Mouse (Mus musculus) hindbrain, embryonic 16.5 days (tissue): ENCODE data around the gene Tcf12. TPM values are rescaled to one million over a fixed set of nuclear protein-coding genes. Genes with fewer than 3 reads are reported as not detected.

Source experiments
- ATAC-seq: fragments of 200-750 bp; cut with Nextera tagmentation; 2 replicates; pipeline ENCODE4 v1.8.0; 2017; ENCODE audit warnings: moderate TSS enrichment, moderate library complexity
- H3K27ac ChIP-seq: fragments of 300-500 bp; sonication (generic); 2 replicates; pipeline ENCODE4 v1.5.1; 2014; ENCODE audit warnings: low read depth, mild to moderate bottlenecking, control low read depth, low read length, moderate library complexity
- H3K27me3 ChIP-seq: fragments of 300-500 bp; sonication (generic); replicated peaks from 2 replicates; pipeline ENCODE4 v1.6.1; 2014; ENCODE audit warnings: low read length; ENCODE audit not compliant: control insufficient read depth, insufficient read depth
- H3K36me3 ChIP-seq: fragments of 300-500 bp; sonication (generic); 2 replicates; pipeline ENCODE4 v1.6.1; 2014; ENCODE audit warnings: mild to moderate bottlenecking, low read length, moderate library complexity, mixed read lengths; ENCODE audit not compliant: control insufficient read depth, insufficient read depth
- H3K4me1 ChIP-seq: fragments of 300-500 bp; sonication (generic); 2 replicates; pipeline ENCODE4 v1.6.1; 2014; ENCODE audit warnings: low read depth, low read length; ENCODE audit not compliant: control insufficient read depth, insufficient read depth
- H3K4me2 ChIP-seq: fragments of 300-500 bp; sonication (generic); 2 replicates; pipeline ENCODE4 v1.6.1; 2014; ENCODE audit warnings: mild to moderate bottlenecking, low read length, control low read depth, moderate library complexity
- H3K4me3 ChIP-seq: fragments of 300-500 bp; sonication (generic); 2 replicates; pipeline ENCODE4 v1.5.1; 2014; ENCODE audit warnings: mild to moderate bottlenecking, low read length, control low read depth, moderate library complexity
- H3K9ac ChIP-seq: fragments of 300-500 bp; sonication (generic); 2 replicates; pipeline ENCODE4 v1.6.1; 2014; ENCODE audit warnings: low read depth, mild to moderate bottlenecking, control low read depth, low read length, moderate library complexity
- H3K9me3 ChIP-seq: fragments of 300-500 bp; sonication (generic); 2 replicates; pipeline ENCODE4 v1.6.1; 2014; ENCODE audit warnings: mild to moderate bottlenecking, low read length, moderate library complexity; ENCODE audit not compliant: control insufficient read depth
- WGBS: fragments of 180-500 bp; shearing (Covaris S2); extraction: QIAGEN DNeasy Blood & Tissue Kit; methylation state at CpG from one replicate; pipeline ENCODE4 v1.1.7; 2014; 5-methylcytosine and 5-hydroxymethylcytosine counted together
- polyA plus RNA-seq: library from polyadenylated mRNA; unstranded; fragments of >200 nt; fragmentation: Nextera tagmentation; extraction: Ambion mirVana; gene quantifications from 2 replicates; pipeline ENCODE4 v1.2.1, GENCODE M21; 2015

Gene Tcf12
- polyA plus RNA-seq, 1 experiment from 2014 or later = 56.8 TPM

DNA sequence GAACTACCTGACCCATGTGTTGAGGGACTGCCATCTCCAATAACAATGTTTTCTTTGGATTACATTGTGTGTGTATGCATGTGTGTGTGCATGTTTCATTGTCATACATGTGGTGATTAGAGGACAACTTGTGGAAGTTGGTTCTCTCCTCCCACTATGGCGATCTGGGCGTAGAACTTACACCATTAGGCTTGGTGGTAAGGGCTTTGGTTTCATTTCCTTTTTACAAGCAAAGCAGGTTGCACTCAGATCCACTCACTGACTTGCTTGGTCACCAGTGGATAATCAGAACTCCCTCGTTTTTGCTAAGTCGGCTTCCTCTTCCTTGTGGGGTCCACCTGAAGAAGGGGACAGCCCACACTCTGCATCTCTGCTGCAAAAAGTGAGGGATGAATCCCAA lies 277.0 kb downstream of the Tcf12 start:
- Histone ChIP-seq H3K9me3 (no peaks in the 10 kb centered on the region), H3K36me3 (no peaks in the 10 kb centered on the region), H3K27ac (no peak overlapping the region), H3K9ac (no peak overlapping the region), H3K4me3 (no peak overlapping the region), H3K4me1 (no peaks in the 10 kb centered on the region), H3K27me3 (no peaks in the 10 kb centered on the region), H3K4me2 (no peak overlapping the region)
- no peak for ATAC-seq
- 67% methylated on average over 4 of the region's 4 CpGs for WGBS

DNA sequence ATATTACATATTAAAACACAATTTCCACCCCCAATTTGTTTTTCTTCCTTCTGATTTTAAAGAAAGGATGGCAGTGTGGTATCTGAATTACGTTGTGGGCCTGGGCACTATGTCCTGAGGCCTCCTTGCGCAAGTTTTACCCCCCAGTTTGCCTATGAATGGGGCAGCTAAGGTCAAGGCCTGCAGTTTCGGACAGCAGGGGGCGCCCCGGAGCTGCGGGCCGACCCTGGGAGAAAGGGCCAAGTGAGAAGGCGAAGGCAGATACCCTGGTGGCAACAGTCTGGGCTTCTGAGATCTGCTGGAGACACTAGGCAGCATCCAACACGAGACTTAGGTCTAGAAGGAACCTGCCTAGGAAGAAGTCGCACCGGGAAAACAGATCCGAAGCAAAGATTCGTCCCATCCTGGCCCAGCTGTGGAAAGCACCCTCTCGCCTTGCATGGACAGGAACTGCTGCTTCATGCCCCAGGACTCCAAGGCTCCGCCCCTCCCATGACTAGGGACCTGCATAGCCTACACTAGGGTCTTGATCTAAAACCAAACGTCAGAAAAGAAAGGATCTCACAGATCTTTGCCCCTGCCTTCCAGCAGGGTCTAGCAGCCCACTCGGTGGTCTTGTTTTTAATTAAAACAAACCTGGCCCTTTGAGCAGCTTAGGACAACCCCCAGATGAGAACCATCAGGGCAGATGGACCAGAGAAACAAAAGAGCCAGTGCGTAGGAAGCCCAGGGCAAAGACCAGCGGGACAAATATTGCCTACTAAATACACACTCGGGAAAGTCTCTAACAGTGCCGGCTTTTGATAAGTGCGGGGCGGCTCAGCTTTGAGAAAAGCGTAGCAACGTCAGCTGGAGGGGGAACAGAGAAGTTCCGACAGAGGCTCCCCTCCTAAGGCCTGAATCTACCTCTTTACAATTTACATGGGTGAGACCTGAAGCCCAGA lies 279.6 kb downstream of the Tcf12 start:
- ATAC-seq = no peak
- Histone ChIP-seq H3K4me1 (no peaks in the 10 kb centered on the region), H3K36me3 (no peaks in the 10 kb centered on the region), H3K9ac (no peak overlapping the region), H3K27me3 (no peaks in the 10 kb centered on the region), H3K9me3 (no peaks in the 10 kb centered on the region), H3K4me3 (no peak overlapping the region), H3K4me2 (no peak overlapping the region), H3K27ac (no peak overlapping the region)
- 43% methylated on average over 26 of the region's 26 CpGs for WGBS

DNA sequence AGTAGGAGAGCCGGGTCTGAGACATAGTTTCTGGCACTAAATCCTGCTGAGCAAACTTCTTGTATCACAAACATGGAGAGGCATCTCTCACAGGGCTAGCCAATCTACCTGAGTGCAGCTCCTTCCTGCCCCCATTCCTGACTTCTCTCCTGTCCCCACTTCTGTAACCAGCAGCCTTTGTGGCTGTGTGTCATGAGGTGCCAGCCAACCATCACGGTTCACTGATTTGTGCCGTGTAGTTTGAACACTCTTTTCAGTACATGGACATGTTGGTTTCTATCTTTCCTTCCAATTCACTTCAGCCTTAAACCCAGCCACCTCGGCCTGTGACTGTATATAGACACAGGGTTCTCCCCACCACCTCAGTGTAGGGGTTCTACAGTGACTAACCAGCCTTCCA lies 280.7 kb downstream of the Tcf12 start:
- no peak for ATAC-seq
- no peak overlapping the region for H3K9ac ChIP-seq
- whole genome bisulfite sequencing = 84% methylated on average over 4 of the region's 4 CpGs
- no peaks in the 10 kb centered on the region for H3K9me3 ChIP-seq
- no peak overlapping the region for H3K27ac ChIP-seq
- no peaks in the 10 kb centered on the region for H3K36me3 ChIP-seq
- no peaks in the 10 kb centered on the region; the same call in 1 of the 2 replicates for H3K4me1 ChIP-seq
- H3K4me2 ChIP-seq = no peak overlapping the region
- H3K27me3 ChIP-seq = no peaks in the 10 kb centered on the region
- no peak overlapping the region for H3K4me3 ChIP-seq

DNA sequence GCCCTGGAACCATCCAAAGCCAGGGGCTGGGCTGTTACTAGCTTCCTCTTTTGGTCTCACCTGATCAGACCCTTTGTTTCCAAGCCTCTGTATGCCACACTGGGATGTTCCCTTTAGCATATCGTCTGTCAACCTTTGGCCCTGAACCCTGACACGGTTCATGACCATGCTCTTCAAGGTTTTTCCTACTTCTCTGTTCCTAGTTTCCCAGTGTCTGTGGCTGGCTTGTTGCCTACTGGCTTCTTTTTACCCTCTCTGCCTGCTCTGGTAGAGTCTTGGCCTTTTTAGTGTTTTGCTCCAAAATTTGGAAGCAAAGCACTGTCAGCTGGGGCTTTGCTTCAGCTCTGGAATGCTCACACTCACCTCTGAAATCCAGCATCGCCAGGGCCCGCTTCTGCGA lies 281.3 kb downstream of the Tcf12 start:
- no peak overlapping the region for H3K9ac ChIP-seq
- no peaks in the 10 kb centered on the region for H3K36me3 ChIP-seq
- H3K27ac ChIP-seq = no peak overlapping the region
- WGBS = 83% methylated on average over 5 of the region's 5 CpGs
- no peak for ATAC-seq
- no peaks in the 10 kb centered on the region for H3K9me3 ChIP-seq
- no peak overlapping the region for H3K4me2 ChIP-seq
- no peaks in the 10 kb centered on the region; the same call in none of the 2 replicates for H3K4me1 ChIP-seq
- H3K27me3 ChIP-seq = no peaks in the 10 kb centered on the region
- H3K4me3 ChIP-seq = no peak overlapping the region

DNA sequence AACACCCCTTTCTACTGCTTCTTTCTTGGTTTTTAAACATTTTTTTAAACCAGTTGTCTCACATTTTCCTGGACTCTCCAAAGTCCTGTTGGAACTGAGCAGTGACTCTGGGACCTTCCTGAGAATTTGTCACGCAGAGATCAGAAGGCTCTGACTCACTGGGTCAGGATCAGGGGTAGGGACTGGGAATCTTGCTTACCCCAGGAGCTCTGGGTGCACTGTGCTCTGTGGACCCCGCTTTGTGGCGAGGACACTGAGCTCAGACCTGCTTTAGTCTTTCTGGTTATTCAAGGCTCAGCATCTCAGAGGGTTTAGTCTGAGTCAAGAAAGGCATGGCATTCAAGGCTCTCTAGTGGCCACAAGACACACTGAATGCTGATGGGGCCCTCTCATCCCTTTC lies 281.9 kb downstream of the Tcf12 start:
- WGBS = 80% methylated on average over 3 of the region's 3 CpGs
- no peak for ATAC-seq
- no peak overlapping the region for H3K4me2 ChIP-seq
- no peak overlapping the region for H3K27ac ChIP-seq
- H3K4me1 ChIP-seq = no peaks in the 10 kb centered on the region; the same call in none of the 2 replicates
- H3K9me3 ChIP-seq = no peaks in the 10 kb centered on the region
- H3K36me3 ChIP-seq = no peaks in the 10 kb centered on the region
- no peak overlapping the region for H3K9ac ChIP-seq
- H3K27me3 ChIP-seq = no peaks in the 10 kb centered on the region
- H3K4me3 ChIP-seq = no peak overlapping the region

DNA sequence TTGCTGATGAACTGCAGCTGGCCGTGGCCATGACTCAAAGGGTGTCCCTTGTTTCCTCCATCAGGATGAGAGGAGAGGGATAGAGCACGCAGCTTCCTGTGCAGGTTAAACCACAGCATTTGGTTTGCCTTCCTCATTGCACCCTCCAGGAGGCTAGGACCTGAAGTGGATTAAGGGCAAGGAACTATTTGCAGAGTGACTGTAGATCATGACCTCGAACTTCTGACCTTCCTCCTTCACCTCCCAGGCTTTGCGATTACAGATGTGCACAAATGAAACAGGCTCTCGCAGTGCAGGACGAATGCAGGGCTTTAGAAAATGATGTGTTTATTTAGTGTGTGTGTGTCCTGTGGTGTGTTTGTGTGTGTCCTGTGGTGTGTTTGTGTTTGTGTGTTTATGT lies 282.5 kb downstream of the Tcf12 start:
- Histone ChIP-seq H3K36me3 (no peaks in the 10 kb centered on the region), H3K4me2 (no peak overlapping the region), H3K27ac (no peak overlapping the region), H3K4me3 (no peak overlapping the region), H3K27me3 (no peaks in the 10 kb centered on the region), H3K9ac (no peak overlapping the region), H3K4me1 (no peaks in the 10 kb centered on the region; the same call in none of the 2 replicates), H3K9me3 (no peaks in the 10 kb centered on the region)
- no peak for ATAC-seq
- 85% methylated on average over 6 of the region's 6 CpGs for WGBS

DNA sequence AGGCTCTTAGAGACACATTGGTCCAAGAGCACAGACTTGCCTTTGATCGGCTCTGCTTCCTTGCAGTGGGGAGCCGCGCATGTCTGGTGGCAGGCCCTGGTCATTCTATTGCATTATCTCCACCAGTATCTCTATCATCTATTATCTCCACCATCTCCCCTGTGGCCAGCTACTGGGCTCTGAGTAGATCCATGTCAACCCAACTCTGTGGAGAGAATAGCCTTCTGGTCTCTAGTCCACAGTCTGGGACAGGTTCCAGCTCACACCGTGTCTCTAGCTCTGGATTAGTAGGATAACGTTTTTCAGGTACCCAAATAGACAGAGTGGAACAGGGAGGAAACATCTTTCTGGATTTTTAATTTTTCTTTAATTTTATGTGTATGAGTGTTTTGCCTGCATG lies 284.3 kb downstream of the Tcf12 start:
- H3K36me3 ChIP-seq = no peaks in the 10 kb centered on the region
- H3K27me3 ChIP-seq = no peaks in the 10 kb centered on the region
- no peak overlapping the region for H3K9ac ChIP-seq
- H3K4me1 ChIP-seq = no peaks in the 10 kb centered on the region; the same call in none of the 2 replicates
- H3K4me2 ChIP-seq = no peak overlapping the region
- no peaks in the 10 kb centered on the region for H3K9me3 ChIP-seq
- H3K27ac ChIP-seq = no peak overlapping the region
- no peak for ATAC-seq
- H3K4me3 ChIP-seq = no peak overlapping the region
- 91% methylated on average over 5 of the region's 5 CpGs for WGBS

DNA sequence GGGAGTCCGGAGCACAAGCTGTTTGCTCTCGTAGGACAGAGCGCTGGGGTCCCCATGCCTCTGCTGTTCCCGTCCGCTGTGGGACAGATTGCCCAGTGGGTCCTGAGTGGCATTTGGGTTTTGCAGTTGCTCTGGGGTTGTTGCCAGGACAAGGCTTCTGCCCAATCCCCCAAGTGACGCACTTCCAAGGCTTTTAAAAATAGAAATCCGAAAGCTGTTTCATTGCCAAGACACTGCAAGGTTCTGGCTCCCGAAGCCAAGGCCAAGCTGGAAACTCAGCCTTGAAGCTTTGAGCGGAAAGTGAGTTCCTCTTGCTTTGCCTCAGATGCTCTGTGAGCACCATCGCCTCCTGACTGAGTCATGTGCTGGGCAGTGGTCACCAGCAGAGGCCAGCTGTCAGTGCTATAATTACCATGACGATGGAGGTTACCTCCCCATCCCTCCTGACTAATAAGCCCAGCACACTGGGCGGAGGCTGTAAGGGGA lies 285.6 kb downstream of the Tcf12 start:
- Histone ChIP-seq H3K27ac (peak overlapping the region; percentile 60; the same call in 1 of the 2 replicates), H3K4me2 (peak overlapping the region; percentile 10; the same call in 1 of the 2 replicates), H3K9me3 (no peaks in the 10 kb centered on the region), H3K4me1 (no peaks in the 10 kb centered on the region; the same call in none of the 2 replicates), H3K36me3 (no peaks in the 10 kb centered on the region), H3K9ac (no peak overlapping the region), H3K27me3 (no peaks in the 10 kb centered on the region), H3K4me3 (no peak overlapping the region)
- 48% methylated on average over 12 of the region's 12 CpGs for whole genome bisulfite sequencing
- ATAC-seq = peak; percentile 88

DNA sequence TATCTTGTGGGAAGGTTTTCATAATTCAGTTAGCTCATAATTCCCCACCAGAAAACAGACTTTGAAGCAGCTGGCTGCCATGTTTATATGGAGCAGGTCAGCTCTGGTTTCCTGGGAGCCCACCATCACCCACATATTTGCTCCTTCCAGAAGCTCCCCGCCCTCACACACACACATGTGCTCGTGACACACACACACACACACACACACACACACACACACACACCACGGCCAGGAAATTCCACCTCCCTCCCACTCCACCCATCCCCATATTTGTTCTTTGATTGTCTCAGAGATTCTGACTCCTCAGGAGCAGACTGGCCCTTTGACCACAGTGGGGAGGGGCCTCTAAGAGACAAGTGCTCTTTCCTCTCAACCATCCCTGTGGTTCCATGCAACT lies 289.7 kb downstream of the Tcf12 start:
- Histone ChIP-seq H3K4me2 (no peak overlapping the region), H3K27me3 (no peaks in the 10 kb centered on the region), H3K4me3 (no peak overlapping the region), H3K27ac (no peak overlapping the region), H3K9me3 (no peaks in the 10 kb centered on the region), H3K36me3 (no peaks in the 10 kb centered on the region), H3K9ac (no peak overlapping the region), H3K4me1 (no peaks in the 10 kb centered on the region; the same call in none of the 2 replicates)
- no peak for ATAC-seq
- 84% methylated on average over 3 of the region's 3 CpGs for WGBS
